ENCODE assay signal across 15 mouse cellular contexts in the genomic region with DNA sequence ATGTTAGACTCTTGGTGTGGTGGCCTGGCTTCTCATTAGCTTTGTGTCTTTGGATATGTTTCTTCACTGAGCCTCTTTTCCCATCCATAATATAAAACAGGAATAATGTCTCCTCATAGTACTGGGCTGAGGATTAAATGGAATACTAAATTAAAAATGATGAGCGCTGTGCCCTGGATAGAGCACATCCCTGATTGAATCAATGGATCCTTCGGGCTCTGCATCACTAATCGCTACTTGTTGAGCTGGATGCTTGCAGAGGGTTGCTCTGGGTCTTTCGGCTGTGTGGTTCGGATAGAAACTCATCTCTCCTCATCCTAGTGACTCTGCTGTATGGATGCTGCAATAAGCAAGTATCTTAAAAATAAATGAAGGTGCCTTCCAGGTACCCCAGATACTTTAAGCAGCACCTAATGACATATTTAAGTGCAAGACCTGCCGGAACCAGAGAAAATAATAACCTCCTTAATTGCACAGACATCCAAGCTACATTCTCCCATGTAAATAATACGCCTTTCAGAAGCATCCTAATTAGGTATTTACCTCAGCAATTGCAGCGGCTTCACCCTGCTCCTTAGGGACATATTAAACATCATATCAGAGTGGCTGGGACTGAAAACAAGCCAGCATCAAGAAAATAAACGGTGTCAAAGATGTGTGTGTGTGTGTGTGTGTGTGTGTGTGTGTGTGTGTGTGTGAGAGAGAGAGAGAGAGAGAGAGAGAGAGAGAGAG. TPM values are rescaled to one million over a fixed set of nuclear protein-coding genes. Genes with fewer than 3 reads are reported as not detected.
"Had no signal": no experiment of that assay in that cellular context is flagged by ENCODE, and none has a peak within 500 bp of the region (broad histone marks: within the 10 kb centered on the region; RNA-seq: fewer than 3 reads in every experiment).

No protein-coding gene starts in this region.

- H3K9ac ChIP-seq: kidney, embryonic 15.5 days; liver, embryonic 15.5 days had no signal

- H3K4me2 ChIP-seq: kidney, embryonic 15.5 days; liver, embryonic 11.5 days; liver, embryonic 15.5 days had no signal

- ATAC-seq: intestine, embryonic 16.5 days; lung, postnatal 0 days had no signal

- H3K4me1 ChIP-seq: liver, embryonic 15.5 days had no signal

- H3K4me3 ChIP-seq: kidney, embryonic 15.5 days; limb, embryonic 10.5 days; liver, embryonic 15.5 days had no signal

- H3K27me3 ChIP-seq: kidney, embryonic 15.5 days; liver, embryonic 15.5 days had no signal

- H3K36me3 ChIP-seq: kidney, embryonic 15.5 days; limb, embryonic 10.5 days; liver, embryonic 15.5 days had no signal

- DNase-seq: kidney, adult 2 months; kidney, postnatal 14 days; lung, adult 2 months; lung, postnatal 36 days; retina, postnatal 1 day; right cerebral cortex, postnatal 4 days; spleen, adult 18-20 months; thymus, adult 18-20 months; thymus, postnatal 25 days had no signal

- H3K27ac ChIP-seq: kidney, embryonic 15.5 days; limb, embryonic 10.5 days; liver, embryonic 15.5 days had no signal

- H3K9me3 ChIP-seq: kidney, embryonic 15.5 days; limb, embryonic 10.5 days; liver, embryonic 15.5 days had no signal

RNA-seq across cellular contexts. Expression of a gene that starts 56.5 kb away (rescaled TPM):
- polyA plus RNA-seq: limb, embryonic 10.5 days had no signal
